Mouse (Mus musculus): ENCODE results near the gene Bank1.

Bank1 gene

DNA sequence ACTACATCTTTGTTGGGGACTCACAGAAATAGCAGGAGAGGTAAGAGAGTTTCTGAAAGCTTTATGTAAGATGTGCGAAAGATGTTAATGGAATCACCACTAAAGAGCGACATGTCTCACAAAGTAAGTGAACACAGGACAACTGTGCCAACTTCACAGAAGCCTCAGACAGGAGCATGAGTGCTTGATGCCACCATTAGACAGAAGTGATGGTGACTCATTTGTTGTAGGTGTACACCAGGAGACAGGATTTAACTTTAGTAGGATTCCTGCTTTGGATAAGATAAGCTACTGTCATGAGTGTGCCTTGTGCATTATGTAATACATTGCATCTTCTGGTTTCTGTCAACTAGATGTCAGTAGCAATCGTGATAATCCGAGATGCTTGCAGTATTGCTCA lies 74.3 kb downstream of the Bank1 start:
- no peak for DNase-seq

GRCm38 (mm10) chr3:136247331-136247730 lies 78.5 kb downstream of the Bank1 start:
- no peak for DNase-seq

GRCm38 (mm10) chr3:136244931-136245330 lies 80.9 kb downstream of the Bank1 start:
- no peak for DNase-seq

GRCm38 (mm10) chr3:136238790-136239189 lies 87.1 kb downstream of the Bank1 start:
- no peak for DNase-seq

DNA sequence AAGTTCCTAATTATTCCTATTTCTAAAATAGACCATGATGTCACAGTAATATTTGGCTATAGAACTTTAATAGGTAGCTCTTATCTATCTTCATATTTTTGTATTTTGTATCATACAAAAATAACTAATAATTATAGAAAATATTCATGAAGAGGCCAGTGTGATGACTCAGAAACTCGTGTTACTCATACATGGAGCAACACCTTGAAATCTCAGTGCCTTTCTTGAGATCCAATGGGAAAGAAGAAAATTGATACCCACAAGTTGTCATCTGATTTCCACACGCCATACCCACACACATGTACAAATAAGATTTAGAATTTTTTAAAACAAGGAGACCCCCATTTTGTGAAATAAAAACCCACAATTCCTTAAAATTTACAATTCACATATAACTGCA lies 92.4 kb downstream of the Bank1 start:
- DNase-seq: no peak

DNA sequence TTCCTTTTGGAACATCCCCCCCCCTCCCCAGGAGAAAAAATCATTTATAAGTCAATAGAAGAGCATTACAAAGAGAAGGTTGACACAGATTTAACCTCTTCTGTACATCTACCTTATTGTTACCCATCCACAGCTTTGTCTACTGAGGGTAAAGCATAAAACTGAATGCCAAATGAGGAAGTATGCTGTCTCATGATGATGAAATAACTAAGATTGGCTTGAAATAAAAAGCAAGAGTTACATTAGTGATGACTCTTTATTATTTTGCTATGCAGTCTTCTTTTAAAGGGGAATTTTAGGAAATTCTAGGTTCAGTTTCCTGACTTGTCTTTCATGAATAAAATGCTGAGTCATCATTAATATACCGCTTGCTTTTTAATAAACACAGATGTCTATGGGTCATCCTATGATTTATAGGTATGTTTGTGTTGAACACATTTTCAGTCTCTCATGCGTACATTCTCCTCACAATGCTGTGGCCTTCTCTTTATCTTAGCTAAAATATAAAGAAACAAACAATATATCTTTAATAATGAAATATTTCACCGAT lies 95.2 kb downstream of the Bank1 start:
- DNase-seq: no peak

GRCm38 (mm10) chr3:136189661-136190228 lies 136.1 kb downstream of the Bank1 start:
- DNase-seq: no peak

DNA sequence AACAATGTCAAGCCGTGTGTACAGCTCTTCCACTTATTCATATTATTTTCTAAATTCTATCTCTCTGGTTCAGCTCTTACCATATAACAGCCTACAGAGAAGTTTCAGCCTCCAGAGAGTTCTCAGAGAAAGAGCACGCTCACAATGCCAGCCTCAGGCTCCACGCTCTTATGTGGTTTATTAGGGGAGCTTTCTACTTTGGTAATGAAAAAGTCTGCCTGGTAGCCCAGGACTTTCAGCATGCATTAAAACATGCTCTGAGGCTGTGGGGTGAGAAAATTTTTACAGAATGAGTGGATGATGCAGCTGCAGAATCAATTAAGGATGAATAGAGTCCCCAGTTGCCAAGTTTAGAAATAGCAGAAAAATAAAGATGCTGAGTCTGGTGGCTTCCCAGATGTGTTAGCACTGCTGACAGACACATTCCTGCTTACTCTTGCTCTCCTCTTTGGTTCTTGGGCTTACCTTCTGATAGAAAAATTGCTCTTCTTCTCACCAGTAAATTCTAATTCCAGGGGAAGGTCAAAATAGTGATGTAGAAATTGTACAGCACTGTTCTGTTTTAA lies 139.2 kb downstream of the Bank1 start:
- no peak for DNase-seq

GRCm38 (mm10) chr3:136171631-136172030 lies 154.2 kb downstream of the Bank1 start:
- DNase-seq: no peak

DNA sequence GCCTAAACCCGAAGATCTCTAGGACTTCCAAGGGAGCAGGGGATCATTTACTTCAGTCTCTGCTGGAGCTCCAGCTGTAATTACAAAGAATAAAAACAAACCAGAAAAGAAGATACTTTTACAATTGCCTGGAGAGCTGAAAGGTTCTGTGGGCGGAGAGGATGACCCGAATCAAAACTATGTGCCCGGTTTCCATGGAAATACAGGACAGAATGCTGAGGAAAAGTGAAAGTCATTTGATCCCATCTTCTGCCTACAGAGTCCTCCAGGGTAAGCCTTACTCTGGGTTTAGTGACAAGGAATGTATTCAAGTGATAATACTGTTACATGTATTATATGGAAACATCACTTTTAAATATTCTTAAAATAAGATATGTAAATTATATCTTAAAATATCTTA lies 157.8 kb downstream of the Bank1 start:
- DNase-seq: no peak

DNA sequence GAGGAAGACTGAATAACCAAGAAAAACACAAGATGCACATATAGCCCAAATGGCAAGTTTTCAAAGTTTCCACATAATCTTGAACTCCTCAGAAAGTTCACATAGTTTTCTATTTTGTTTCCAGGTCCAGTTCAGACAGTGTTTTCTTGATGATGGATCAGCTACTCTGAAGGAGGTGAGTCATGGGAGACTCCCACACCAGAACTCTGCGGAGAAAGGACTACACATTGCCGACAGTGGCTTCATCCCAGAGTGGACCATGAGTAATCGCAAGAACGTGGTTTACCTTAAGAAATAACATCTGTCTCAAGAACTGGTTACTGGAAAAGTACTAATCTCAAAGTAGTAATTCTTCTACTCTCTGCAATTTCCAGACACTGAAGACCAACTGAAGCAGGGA lies 159.2 kb downstream of the Bank1 start:
- DNase-seq: no peak

- no peak for DNase-seq
Observed at GRCm38 (mm10) chr3:136166033-136166361, 159.9 kb downstream of the Bank1 start.

GRCm38 (mm10) chr3:136165167-136166032 lies 160.5 kb downstream of the Bank1 start:
- no peak for DNase-seq

DNA sequence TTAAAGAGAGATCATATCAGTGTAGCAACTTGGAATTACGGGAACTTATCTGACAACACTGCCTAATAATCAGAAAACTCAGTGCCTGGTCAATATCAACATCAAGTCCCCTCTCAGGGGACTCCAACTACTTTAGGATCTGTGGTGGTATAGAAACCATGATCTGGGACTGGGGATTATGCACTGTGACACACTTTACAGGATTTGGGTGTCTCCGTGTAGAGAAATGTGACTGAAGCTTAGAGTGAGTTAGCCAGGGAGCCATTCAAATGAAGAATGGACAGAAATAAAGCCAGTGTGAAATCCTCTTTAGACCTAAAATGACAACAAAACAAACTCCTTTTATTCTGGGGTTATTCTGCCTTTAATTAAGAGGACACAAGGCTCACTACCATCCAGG lies 167.8 kb downstream of the Bank1 start:
- DNase-seq: no peak

DNA sequence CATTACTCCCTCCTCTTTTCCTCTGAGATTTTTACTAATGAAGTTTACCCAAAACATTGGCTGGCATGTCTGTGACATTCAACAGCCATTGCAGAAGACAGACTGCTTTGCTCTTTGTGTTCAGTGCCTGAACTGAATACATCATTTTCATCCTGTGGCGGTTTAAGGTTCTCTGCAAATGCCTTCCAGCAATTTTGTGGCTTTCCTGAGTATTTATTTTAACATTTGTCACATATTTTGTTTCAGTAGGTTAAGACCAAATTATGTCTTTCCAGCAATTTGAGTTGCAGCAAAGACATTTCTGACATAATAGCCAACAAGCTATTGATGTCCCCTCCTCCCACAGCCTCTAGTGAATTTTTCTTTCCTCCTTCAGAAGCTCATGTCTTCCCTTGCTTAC lies 170.3 kb downstream of the Bank1 start:
- no peak for DNase-seq

GRCm38 (mm10) chr3:136150886-136151285 lies 175.0 kb downstream of the Bank1 start:
- DNase-seq: no peak

DNA sequence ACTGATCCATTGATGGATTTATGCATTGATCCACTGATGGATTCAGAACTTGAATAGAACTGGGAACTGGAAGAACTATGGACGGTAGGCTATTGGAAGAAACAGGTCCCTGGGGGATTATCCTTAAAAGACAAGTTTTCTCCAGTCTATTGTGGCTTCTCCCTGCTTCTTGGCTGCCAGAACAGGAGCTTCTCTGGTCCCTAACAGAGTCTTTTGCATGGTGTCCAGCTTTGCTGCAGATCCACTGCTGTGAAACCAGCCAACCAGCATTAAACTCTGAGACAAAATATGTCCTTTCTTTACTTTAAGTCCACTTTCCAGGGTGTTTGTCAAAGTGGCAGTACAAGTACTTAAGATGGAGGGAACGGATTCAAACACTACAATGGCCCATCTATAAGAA lies 178.7 kb downstream of the Bank1 start:
- no peak for DNase-seq

GRCm38 (mm10) chr3:136132013-136132412 lies 193.9 kb downstream of the Bank1 start:
- DNase-seq: no peak

DNA sequence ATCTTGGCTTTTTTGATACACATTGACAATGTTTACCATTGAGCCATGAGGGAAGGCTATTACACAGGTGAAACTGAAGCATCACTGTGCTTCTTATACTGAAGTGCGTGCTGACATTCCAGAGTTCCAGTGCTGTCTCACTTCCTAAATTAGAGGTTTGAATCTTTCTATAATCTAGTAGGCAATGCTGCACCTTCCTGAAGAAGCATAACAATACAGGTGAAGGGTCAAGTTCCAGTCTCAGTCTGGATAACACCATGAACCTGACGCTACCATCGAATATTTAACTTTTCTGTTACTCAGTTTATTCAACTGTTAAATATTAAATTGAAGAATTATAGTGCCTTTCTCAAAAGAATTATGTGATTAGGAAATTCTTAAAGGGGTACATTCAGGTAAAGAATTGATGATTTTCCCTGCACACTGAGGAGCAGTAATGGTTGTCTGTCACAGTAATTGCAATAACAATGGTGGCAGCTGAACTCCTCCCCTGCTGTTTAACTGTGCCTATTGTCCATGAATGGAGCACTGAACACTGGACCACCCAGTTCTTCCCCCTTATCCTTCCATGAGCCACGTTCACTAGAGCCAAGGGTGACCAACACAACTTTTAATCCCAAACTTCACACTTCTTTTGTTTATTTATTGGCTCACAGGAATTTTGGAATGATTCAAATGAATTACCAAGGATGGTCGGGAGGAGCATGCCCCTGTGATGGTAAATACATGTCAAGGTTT lies 210.2 kb downstream of the Bank1 start:
- no peak for DNase-seq

GRCm38 (mm10) chr3:136109411-136110139 lies 216.3 kb downstream of the Bank1 start:
- no peak for DNase-seq

- no peak for DNase-seq
Observed at GRCm38 (mm10) chr3:136106452-136106851, 219.4 kb downstream of the Bank1 start.

GRCm38 (mm10) chr3:136103339-136103738 lies 222.5 kb downstream of the Bank1 start:
- no peak for DNase-seq

All from kidney, postnatal 25 days (tissue).